Mouse (Mus musculus): Measurements from ENCODE around the gene Fuz.

GRCm38 (mm10) chr7:44916191-44916590 lies 20.3 kb downstream of the Fuz start:
- TF ChIP-seq POLR2A (IDR thresholded peaks at IDR 0.05; ENCODE audit: extremely low read depth, insufficient read depth, low read length) = no peak
- TF ChIP-seq CTCF (IDR thresholded peaks at IDR 0.05; ENCODE audit: extremely low read depth, insufficient read depth, low read length) = no peak

Measured in cortical plate, adult 2 months (tissue).